Mouse (Mus musculus) hindlimb bud, embryonic 11.5 days (tissue): Measurements from ENCODE around the gene Ushbp1.

Experiments used
- DNase-seq: peaks from one replicate; pipeline ENCODE4 v3.0.0-alpha.2; 2012; ENCODE audit warnings: low read depth, low spot score; ENCODE audit errors: extremely low spot score

The Ushbp1 gene

DNA sequence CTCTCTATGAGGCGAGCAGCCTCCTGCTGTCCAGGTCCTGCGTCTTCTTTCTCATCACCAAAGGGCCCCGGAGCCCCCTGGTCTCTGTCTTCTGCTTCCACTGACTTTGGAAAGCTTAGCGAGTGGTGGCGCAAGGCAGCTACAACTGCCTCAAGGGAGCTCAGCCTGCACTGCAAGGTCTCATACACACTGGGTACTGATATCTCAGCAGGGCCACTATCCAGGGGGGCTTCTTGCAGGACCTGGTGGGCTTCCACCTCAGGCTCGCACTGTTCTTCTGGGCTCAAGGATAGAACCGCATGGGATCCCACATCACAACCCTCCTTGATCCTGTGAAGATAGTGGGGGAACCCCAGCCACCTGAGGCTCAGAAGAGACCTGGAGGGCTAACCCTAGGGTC, 1.1 kb downstream of the Ushbp1 start:
- DNase-seq, result no peak

- no peak for DNase-seq
Measured at GRCm38 (mm10) chr8:71392871-71393270, 2.7 kb downstream of the Ushbp1 start.

GRCm38 (mm10) chr8:71392391-71392790, 3.2 kb downstream of the Ushbp1 start:
- DNase-seq, result no peak

DNA sequence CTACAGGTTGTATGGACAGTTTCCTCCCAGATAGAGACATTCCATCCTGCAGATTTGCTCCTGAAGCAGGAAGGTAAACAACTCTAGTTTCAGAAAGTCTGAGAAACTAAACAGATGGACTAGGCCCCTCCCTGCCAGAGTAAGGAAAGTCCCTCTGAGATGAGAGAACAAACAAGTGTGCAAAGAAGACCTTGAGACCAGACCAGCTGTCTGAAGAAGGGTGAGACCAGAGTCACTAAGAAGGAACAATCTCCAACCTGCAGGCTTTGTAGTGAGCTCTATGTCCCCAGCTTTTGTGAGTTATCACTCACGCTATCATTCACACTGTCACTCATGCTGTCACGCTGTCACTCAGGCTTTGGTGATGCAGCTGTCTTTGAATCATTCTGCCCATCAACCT, 3.9 kb downstream of the Ushbp1 start:
- DNase-seq, result no peak

DNA sequence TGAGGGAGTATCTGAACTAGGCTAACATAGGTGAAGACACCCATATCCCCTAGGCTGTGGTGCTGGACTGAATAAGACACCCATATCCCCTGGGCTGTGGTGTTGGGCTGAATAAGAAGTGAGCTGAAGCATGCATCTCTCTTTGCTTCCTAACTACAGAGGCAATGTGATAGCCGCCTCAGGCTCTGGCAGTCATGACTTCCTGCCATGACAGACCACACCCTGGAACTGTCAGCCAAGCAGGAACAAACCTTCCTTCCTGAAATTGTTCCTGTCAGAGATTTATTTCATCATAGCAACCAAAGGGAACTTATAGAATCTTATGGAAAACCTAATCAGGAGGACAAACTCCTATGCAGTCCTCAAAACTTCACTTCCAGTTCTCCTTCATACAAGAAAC, 7.3 kb downstream of the Ushbp1 start:
- no peak for DNase-seq

DNA sequence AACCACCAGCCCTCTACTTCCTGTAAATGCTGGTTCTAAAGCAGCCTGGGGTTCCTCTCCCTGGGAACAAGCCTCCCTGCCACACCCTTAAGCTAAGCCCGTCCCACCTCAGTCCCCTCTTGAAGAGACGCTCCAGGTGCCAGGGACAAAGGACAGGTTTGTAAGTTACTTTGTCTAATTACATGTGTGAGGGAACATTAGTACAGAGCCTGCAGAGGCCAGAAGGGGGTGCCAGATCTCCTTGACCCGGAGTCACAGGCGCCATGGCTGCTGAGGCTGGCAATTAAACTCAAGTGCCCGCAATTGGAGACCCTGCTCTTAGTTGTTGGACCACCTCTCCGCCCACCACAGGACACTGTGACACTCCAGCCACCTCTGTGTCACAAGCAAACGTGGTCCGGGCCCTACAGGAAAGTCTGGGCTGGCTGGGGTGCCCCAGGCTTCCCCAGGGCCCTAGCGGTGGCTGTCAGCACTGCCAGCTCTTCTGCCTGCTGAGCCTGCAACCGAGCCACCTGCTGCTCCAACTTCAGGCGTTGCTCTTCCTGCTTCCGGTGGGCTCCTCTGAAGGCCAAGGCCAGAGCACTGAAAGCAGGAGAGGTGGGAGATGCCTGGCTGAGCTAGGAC, 10.3 kb downstream of the Ushbp1 start:
- DNase-seq, result no peak

DNA sequence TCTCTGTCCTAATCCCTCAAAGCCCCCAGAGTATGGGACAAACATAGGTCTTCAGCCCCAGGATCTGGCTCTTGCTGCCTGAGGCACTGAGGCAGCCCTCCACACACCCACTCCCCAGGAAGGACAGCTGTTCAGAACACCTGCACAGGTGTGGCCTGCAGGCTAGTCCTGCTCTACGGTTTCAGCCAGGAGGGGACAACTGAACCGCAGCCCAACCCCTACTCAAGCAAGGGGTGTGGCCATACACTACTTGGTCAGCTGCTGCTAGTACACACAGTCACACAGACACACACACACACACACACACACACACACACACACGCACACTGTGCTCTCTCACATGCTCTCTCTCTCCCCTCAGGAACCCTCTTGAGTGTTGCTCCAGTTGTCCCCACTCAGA, 11.7 kb downstream of the Ushbp1 start:
- no peak for DNase-seq

DNA sequence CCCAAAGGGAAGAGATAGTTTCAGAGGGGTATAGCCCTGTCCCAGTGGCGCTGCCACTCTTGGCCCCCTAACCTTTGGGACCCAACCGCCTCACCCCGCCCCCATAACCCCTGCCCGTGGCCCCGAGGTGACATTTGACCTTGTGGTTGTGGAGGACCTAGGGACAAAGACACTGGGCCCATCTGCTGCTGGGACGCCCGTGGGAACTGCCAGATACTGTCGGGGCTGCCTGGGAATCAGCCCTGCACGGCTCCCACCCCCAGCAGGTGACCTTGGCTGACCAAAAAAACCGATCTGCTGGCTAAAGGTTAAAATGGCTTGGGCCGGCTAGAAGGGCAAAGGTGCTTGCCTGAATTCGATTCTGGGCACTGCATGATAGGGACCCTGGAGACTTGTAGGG, 12.2 kb downstream of the Ushbp1 start:
- no peak for DNase-seq

GRCm38 (mm10) chr8:71381971-71382961, 13.3 kb downstream of the Ushbp1 start:
- no peak for DNase-seq

DNA sequence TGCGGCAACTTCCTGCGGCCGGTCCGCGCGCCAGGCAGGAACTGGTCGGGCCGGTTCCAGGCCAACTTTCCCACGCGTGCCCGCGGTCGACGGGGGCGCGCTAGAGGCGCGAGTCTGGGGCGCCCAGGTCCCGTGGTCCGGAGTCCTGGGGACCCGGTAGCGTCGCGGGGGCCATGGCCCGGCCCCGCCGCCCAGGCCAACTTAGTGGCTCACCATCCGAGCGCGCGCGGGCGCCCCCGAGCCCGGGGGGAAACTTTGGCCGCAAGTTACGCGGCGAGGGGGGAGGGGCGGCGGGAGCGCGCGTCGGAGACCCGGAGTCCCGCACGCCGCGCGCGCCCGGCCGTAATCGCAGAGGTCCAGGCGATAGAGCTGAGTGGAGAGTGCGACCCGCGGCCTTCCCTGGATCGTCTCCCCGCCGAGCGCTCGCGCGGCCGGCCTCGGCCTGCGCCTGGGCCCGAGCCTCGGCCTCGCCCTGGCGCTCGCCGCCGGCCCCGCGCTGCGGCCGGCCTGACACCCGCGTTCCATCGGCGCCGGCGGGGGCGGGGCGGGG, 14.1 kb downstream of the Ushbp1 start, which contains the start of gene Nr2f6:
Nr2f6 (minus strand) TSS at position 540 of the 550 bp plus-strand sequence.
- DNase-seq, result no peak

- DNase-seq, result no peak
Measured at GRCm38 (mm10) chr8:71380178-71381171, 15.1 kb downstream of the Ushbp1 start.

DNA sequence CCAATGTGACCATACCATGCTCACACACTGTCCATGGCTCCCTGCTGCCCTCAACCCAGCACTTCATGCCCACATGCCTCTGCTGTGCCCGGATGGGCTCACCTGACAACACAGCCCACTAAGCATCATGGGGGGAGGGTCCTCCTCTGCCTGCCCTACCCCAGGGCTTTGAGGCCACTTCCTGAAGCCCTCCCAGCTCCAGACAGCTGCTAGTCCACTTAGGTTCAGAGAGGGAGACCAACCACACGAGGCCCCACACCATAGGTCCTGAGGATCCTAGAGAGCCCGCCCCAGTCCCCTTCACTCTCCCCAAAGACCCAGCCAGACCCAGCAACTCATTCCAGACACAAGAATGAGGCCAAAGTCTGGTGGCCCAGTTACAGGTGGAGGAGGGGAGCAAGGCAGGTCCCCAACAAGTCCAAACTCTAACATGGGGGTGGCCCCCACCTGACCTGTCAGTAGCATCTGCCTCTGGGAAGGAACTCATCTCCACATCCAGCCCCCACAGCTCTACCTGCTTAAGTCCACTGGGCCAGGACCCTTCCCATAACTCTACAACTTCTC, 16.0 kb downstream of the Ushbp1 start:
- DNase-seq, result no peak

DNA sequence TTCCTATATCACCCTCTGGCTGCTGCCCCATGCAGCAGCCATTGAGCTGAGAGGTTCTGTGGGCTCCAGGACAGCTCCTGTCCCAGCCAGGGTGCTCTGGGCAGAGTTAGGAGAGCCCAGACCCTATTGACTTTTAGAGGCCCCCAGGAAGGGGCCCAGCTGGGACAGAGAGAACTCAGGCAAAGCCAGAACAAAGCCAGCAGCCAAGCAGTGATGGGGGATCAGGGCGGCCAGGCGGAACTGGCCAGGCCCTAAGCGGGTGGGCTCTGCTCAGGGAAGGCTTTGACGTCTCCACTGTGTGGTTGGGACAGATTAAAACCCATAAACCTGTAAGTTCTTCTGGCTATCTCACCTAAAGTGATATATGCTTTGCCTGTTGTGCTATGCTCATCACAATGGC, 16.6 kb downstream of the Ushbp1 start:
- no peak for DNase-seq

GRCm38 (mm10) chr8:71376423-71377030, 19.1 kb downstream of the Ushbp1 start:
- no peak for DNase-seq

GRCm38 (mm10) chr8:71375581-71376422, 19.8 kb downstream of the Ushbp1 start:
- DNase-seq, result no peak

GRCm38 (mm10) chr8:71374616-71375206, 20.9 kb downstream of the Ushbp1 start:
- no peak for DNase-seq

- DNase-seq, result no peak
Measured at GRCm38 (mm10) chr8:71373000-71373399, 22.6 kb downstream of the Ushbp1 start.

DNA sequence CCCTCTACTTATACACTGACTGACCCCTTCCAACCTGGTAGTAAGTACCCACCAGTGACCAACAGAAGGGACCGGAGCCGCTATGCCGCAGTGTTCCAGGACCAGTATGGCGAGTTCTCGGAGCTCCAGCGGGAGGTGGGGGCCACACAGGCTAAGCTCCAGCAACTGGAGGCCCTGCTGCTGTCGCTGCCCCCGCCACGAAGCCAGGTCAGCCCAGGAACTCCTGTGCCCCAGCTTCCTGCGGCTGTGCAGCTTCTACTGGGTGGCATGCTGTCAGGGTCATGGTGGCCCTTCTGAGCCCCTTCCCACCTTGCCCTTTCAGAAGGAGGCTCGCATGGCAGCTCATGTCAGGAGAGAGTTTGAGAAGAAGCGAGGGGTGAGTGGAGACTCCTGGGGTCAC, 23.2 kb downstream of the Ushbp1 start:
- DNase-seq, result no peak
